Mouse (Mus musculus): Measurements from ENCODE around the gene Ube4a. TPM values are rescaled to one million over a fixed set of nuclear protein-coding genes. Genes with fewer than 3 reads are reported as not detected.
"Not testable (repeated sequence)": the region's sequence is repeated elsewhere in the genome, so short reads cannot be mapped to it uniquely, and the experiment has no call there.

Gene Ube4a
- total RNA-seq, 1 experiment from 2014 or later: 43.2 TPM

GRCm38 (mm10) chr9:44983001-44983400 is 17.6 kb upstream of the Ube4a start:
- ATAC-seq (replicated peaks; ENCODE audit: insufficient number of reproducible peaks, low FRiP score, low TSS enrichment, poor library complexity, severe bottlenecking): no peak

- no peak for ATAC-seq (replicated peaks; ENCODE audit: insufficient number of reproducible peaks, low FRiP score, low TSS enrichment, poor library complexity, severe bottlenecking)
These were observed 17.1 kb upstream of the Ube4a start for GRCm38 (mm10) chr9:44982531-44982930.

GRCm38 (mm10) chr9:44982081-44982480 is 16.7 kb upstream of the Ube4a start:
- no peak for ATAC-seq (replicated peaks; ENCODE audit: insufficient number of reproducible peaks, low FRiP score, low TSS enrichment, poor library complexity, severe bottlenecking)

- no peak for ATAC-seq (replicated peaks; ENCODE audit: insufficient number of reproducible peaks, low FRiP score, low TSS enrichment, poor library complexity, severe bottlenecking)
These were observed 16.3 kb upstream of the Ube4a start, which contains the start of gene Cd3d for GRCm38 (mm10) chr9:44981676-44982075. Gene Cd3d (plus strand): TSS chr9:44981786.

- ATAC-seq (replicated peaks; ENCODE audit: insufficient number of reproducible peaks, low FRiP score, low TSS enrichment, poor library complexity, severe bottlenecking): no peak
These were observed 15.7 kb upstream of the Ube4a start for GRCm38 (mm10) chr9:44981104-44981503.

GRCm38 (mm10) chr9:44980242-44980641 is 14.8 kb upstream of the Ube4a start, which contains the start of gene Cd3g:
Gene Cd3g (minus strand): TSS chr9:44980431.
- ATAC-seq (replicated peaks; ENCODE audit: insufficient number of reproducible peaks, low FRiP score, low TSS enrichment, poor library complexity, severe bottlenecking): no peak

- no peak for ATAC-seq (replicated peaks; ENCODE audit: insufficient number of reproducible peaks, low FRiP score, low TSS enrichment, poor library complexity, severe bottlenecking)
These were observed 14.4 kb upstream of the Ube4a start for GRCm38 (mm10) chr9:44979806-44980205.

- ATAC-seq (replicated peaks; ENCODE audit: insufficient number of reproducible peaks, low FRiP score, low TSS enrichment, poor library complexity, severe bottlenecking): no peak
These were observed 12.4 kb upstream of the Ube4a start for GRCm38 (mm10) chr9:44977813-44978212.

GRCm38 (mm10) chr9:44969450-44969849 is 4.0 kb upstream of the Ube4a start:
- no peak for ATAC-seq (replicated peaks; ENCODE audit: insufficient number of reproducible peaks, low FRiP score, low TSS enrichment, poor library complexity, severe bottlenecking)

GRCm38 (mm10) chr9:44967763-44968162 is 2.4 kb upstream of the Ube4a start:
- ATAC-seq (replicated peaks; ENCODE audit: insufficient number of reproducible peaks, low FRiP score, low TSS enrichment, poor library complexity, severe bottlenecking): not testable (repeated sequence)

- peak; percentile 81 for ATAC-seq (replicated peaks; ENCODE audit: insufficient number of reproducible peaks, low FRiP score, low TSS enrichment, poor library complexity, severe bottlenecking)
These were observed 1.4 kb upstream of the Ube4a start for GRCm38 (mm10) chr9:44966815-44967242.

- no peak for ATAC-seq (replicated peaks; ENCODE audit: insufficient number of reproducible peaks, low FRiP score, low TSS enrichment, poor library complexity, severe bottlenecking)
These were observed 550 bp upstream of the Ube4a start for GRCm38 (mm10) chr9:44965833-44966466.

- ATAC-seq (replicated peaks; ENCODE audit: insufficient number of reproducible peaks, low FRiP score, low TSS enrichment, poor library complexity, severe bottlenecking): no peak
These were observed 11.0 kb downstream of the Ube4a start for GRCm38 (mm10) chr9:44954432-44954831.

GRCm38 (mm10) chr9:44947836-44948235 is 17.6 kb downstream of the Ube4a start:
- ATAC-seq (replicated peaks; ENCODE audit: insufficient number of reproducible peaks, low FRiP score, low TSS enrichment, poor library complexity, severe bottlenecking): no peak

GRCm38 (mm10) chr9:44946185-44946695 is 19.2 kb downstream of the Ube4a start:
- ATAC-seq (replicated peaks; ENCODE audit: insufficient number of reproducible peaks, low FRiP score, low TSS enrichment, poor library complexity, severe bottlenecking): no peak

GRCm38 (mm10) chr9:44942421-44942820 is 23.0 kb downstream of the Ube4a start:
- no peak for ATAC-seq (replicated peaks; ENCODE audit: insufficient number of reproducible peaks, low FRiP score, low TSS enrichment, poor library complexity, severe bottlenecking)

GRCm38 (mm10) chr9:44941756-44942155 is 23.6 kb downstream of the Ube4a start:
- ATAC-seq (replicated peaks; ENCODE audit: insufficient number of reproducible peaks, low FRiP score, low TSS enrichment, poor library complexity, severe bottlenecking): no peak

- ATAC-seq (replicated peaks; ENCODE audit: insufficient number of reproducible peaks, low FRiP score, low TSS enrichment, poor library complexity, severe bottlenecking): no peak
These were observed 43.9 kb downstream of the Ube4a start for GRCm38 (mm10) chr9:44921543-44921942.

- peak; percentile 37 for ATAC-seq (replicated peaks; ENCODE audit: insufficient number of reproducible peaks, low FRiP score, low TSS enrichment, poor library complexity, severe bottlenecking)
These were observed 44.3 kb downstream of the Ube4a start for GRCm38 (mm10) chr9:44921123-44921468.

GRCm38 (mm10) chr9:44920374-44921122 is 44.9 kb downstream of the Ube4a start, which contains the start of gene Atp5l:
Gene Atp5l (minus strand): TSS chr9:44920742.
- ATAC-seq (replicated peaks; ENCODE audit: insufficient number of reproducible peaks, low FRiP score, low TSS enrichment, poor library complexity, severe bottlenecking): peak; percentile 89

All from monocyte, adult 5-6 weeks (primary cell).